ENCODE assay signal across 18 mouse cellular contexts in genomic region chr5:35399704-35400320, GRCm38 (mm10). TPM values are rescaled to one million over a fixed set of nuclear protein-coding genes. Genes with fewer than 3 reads are reported as not detected.
DNase-seq lines count a peak whose midpoint lies in the region; ATAC-seq and TF ChIP-seq lines count a peak whose summit lies in the region.
"Had no signal": no experiment of that assay in that cellular context is flagged by ENCODE, and none has a peak within 500 bp of the region (broad histone marks: within the 10 kb centered on the region; RNA-seq: fewer than 3 reads in every experiment).

No protein-coding gene starts in this region.

- no peak for TF ChIP-seq POLR2A in testis, adult 2 months (IDR thresholded peaks at IDR 0.05; ENCODE audit: control insufficient read depth, low read depth, low read length)

- peak overlapping the region; percentile 9; the same call in 1 of the 2 replicates for H3K4me3 ChIP-seq in forebrain, postnatal 0 days (ENCODE audit: low read depth, low read length)
- H3K4me3 ChIP-seq in forebrain, embryonic 12.5 days (replicated peaks) = no peak overlapping the region; the same call in 1 of the 2 replicates
- H3K4me3 ChIP-seq in testis, adult 2 months (ENCODE audit: control insufficient read depth, low read depth, low read length) = peak overlapping the region; percentile 24
- peak overlapping the region; percentile 15; the same call in 1 of the 2 replicates for H3K4me3 ChIP-seq in limb, embryonic 12.5 days (replicated peaks)
- H3K4me3 ChIP-seq: lung, embryonic 15.5 days; megakaryocyte, embryonic 14.5 days had no signal

- no peak overlapping the region for H3K4me2 ChIP-seq in forebrain, postnatal 0 days (ENCODE audit: low read depth)
- no peak overlapping the region; the same call in 1 of the 2 replicates for H3K4me2 ChIP-seq in forebrain, embryonic 12.5 days
- H3K4me2 ChIP-seq in limb, embryonic 12.5 days = peak overlapping the region; percentile 26; the same call in 1 of the 2 replicates
- H3K4me2 ChIP-seq: lung, embryonic 15.5 days had no signal

- no peaks in the 10 kb centered on the region for H3K9me3 ChIP-seq in forebrain, postnatal 0 days (ENCODE audit: low read length)
- H3K9me3 ChIP-seq in forebrain, embryonic 12.5 days = no peaks in the 10 kb centered on the region
- no peaks in the 10 kb centered on the region for H3K9me3 ChIP-seq in limb, embryonic 12.5 days
- H3K9me3 ChIP-seq: lung, embryonic 15.5 days had no signal

- peak; percentile 69 for DNase-seq in forebrain, postnatal 0 days
- DNase-seq in testis, postnatal 10 days (ENCODE audit: low spot score) = no peak
- no peak for DNase-seq in thymus, postnatal 0 days (ENCODE audit: low spot score)
- DNase-seq in left cerebral cortex, adult 11 months (ENCODE audit: low spot score) = no peak
- DNase-seq: adrenal gland, adult 2 months; kidney, postnatal 14 days; layer of hippocampus, postnatal 36 days; liver; thymus, postnatal 14 days had no signal

- no peaks in the 10 kb centered on the region for H3K36me3 ChIP-seq in forebrain, postnatal 0 days (ENCODE audit: insufficient read depth)
- H3K36me3 ChIP-seq in forebrain, embryonic 12.5 days (replicated peaks) = no peaks in the 10 kb centered on the region
- no peaks in the 10 kb centered on the region for H3K36me3 ChIP-seq in testis, adult 2 months (ENCODE audit: control insufficient read depth, insufficient read depth, low read length)
- no peaks in the 10 kb centered on the region for H3K36me3 ChIP-seq in limb, embryonic 12.5 days
- H3K36me3 ChIP-seq: lung, embryonic 15.5 days had no signal

- H3K27me3 ChIP-seq in forebrain, postnatal 0 days (ENCODE audit: insufficient read depth, low read length) = peaks cover 78% of the 10 kb centered on the region
- H3K27me3 ChIP-seq in forebrain, embryonic 12.5 days = peaks cover 98% of the 10 kb centered on the region
- 0 out of 2 replicates have a peak, but pooled peaks cover 2% of the 10 kb centered on the region for H3K27me3 ChIP-seq in testis, adult 2 months (ENCODE audit: control insufficient read depth, insufficient read depth, low read length)
- H3K27me3 ChIP-seq in limb, embryonic 12.5 days = peaks cover 98% of the 10 kb centered on the region

- ATAC-seq in forebrain, postnatal 0 days = no peak
- ATAC-seq in forebrain, embryonic 12.5 days (ENCODE audit: low FRiP score) = no peak
- ATAC-seq in limb, embryonic 12.5 days (ENCODE audit: insufficient number of reproducible peaks, insufficient read depth, low FRiP score, low TSS enrichment, low read depth) = no peak
- ATAC-seq: inflammation-experienced regulatory T-cells, adult 6 months; Patski had no signal

- WGBS in forebrain, postnatal 0 days = 2% methylated on average over 48 of the region's 48 CpGs
- 2% methylated on average over 48 of the region's 48 CpGs for WGBS in forebrain, embryonic 12.5 days
- WGBS in limb, embryonic 12.5 days = 1% methylated on average over 48 of the region's 48 CpGs

- no peaks in the 10 kb centered on the region for H3K4me1 ChIP-seq in forebrain, postnatal 0 days (ENCODE audit: insufficient read depth)
- peaks cover 18% of the 10 kb centered on the region for H3K4me1 ChIP-seq in forebrain, embryonic 12.5 days
- peaks cover 20% of the 10 kb centered on the region for H3K4me1 ChIP-seq in testis, adult 2 months (ENCODE audit: control insufficient read depth, insufficient read depth, low read length)
- peaks cover 21% of the 10 kb centered on the region for H3K4me1 ChIP-seq in limb, embryonic 12.5 days (replicated peaks)

- H3K9ac ChIP-seq in forebrain, postnatal 0 days = no peak overlapping the region
- H3K9ac ChIP-seq in forebrain, embryonic 12.5 days = no peak overlapping the region
- H3K9ac ChIP-seq in limb, embryonic 12.5 days (replicated peaks) = no peak overlapping the region
- H3K9ac ChIP-seq: lung, embryonic 15.5 days had no signal

- no peak for TF ChIP-seq CTCF in forebrain, postnatal 0 days (IDR thresholded peaks at IDR 0.05; ENCODE audit: low read depth)
- no peak for TF ChIP-seq CTCF in testis, adult 2 months (IDR thresholded peaks at IDR 0.05; ENCODE audit: control insufficient read depth, insufficient read depth, insufficient replicate concordance, low read depth, low read length)

- H3K27ac ChIP-seq in forebrain, postnatal 0 days (ENCODE audit: low read depth, low read length) = no peak overlapping the region
- no peak overlapping the region for H3K27ac ChIP-seq in forebrain, embryonic 12.5 days
- H3K27ac ChIP-seq in testis, adult 2 months (ENCODE audit: control insufficient read depth, insufficient read depth, low read depth, low read length) = no peak overlapping the region
- H3K27ac ChIP-seq in limb, embryonic 12.5 days = no peak overlapping the region
- H3K27ac ChIP-seq: lung, embryonic 15.5 days had no signal

RNA-seq across cellular contexts. Expression of gene Hmx1, which starts 10.9 kb away (rescaled TPM):
- total RNA-seq in forebrain, postnatal 0 days (2014; rRNA removed) = 1.1 TPM in 1 of 2 replicates, not detected in the other
- not detected in 2 replicates for polyA plus RNA-seq in forebrain, postnatal 0 days (2015; fragmentation: Nextera tagmentation; extraction: Ambion mirVana)
- 0.51 and 0.86 TPM in 2 replicates for polyA plus RNA-seq in forebrain, embryonic 12.5 days (2016; fragmentation: Nextera tagmentation; extraction: Ambion mirVana)
- polyA plus RNA-seq in testis, adult 2 months (2012; rRNA removed) = 19.1 and 24.0 TPM in 2 replicates
- polyA plus RNA-seq in limb, embryonic 12.5 days (2016; fragmentation: Nextera tagmentation; extraction: Ambion mirVana) = 0.60 and 0.75 TPM in 2 replicates
- 0.14 TPM in 1 of 2 replicates, not detected in the other for polyA plus RNA-seq in thymus, postnatal 0 days (2015; fragmentation: Nextera tagmentation; extraction: Ambion mirVana)
- total RNA-seq: adrenal gland, adult 2 months; gastrocnemius, postnatal 4 days; layer of hippocampus, postnatal 36 days had no signal
- polyA plus RNA-seq: adrenal gland, adult 2 months; heart, embryonic 16.5 days; inflammation-experienced regulatory T-cells, adult 6 months; Patski had no signal

Comparison
In these comparisons a context has a peak if more than half of its experiments do, and no peak if none do; other contexts are left out.
1. RNA of gene Hmx1, which starts 10.9 kb away (polyA plus RNA-seq): 19.1 to 24.0 TPM in testis, adult 2 months; 0.51 to 0.86 TPM in forebrain, embryonic 12.5 days, 0.60 to 0.75 TPM in limb, embryonic 12.5 days, 0.14 TPM in thymus, postnatal 0 days and not detected in forebrain, postnatal 0 days; every median in the first group is over 10 times any median in the second.